Mouse (Mus musculus) CD4-positive, CD25-positive, alpha-beta regulatory T cell, adult 2 months (primary cell): ENCODE measurements around the gene Lifr.

Experiments
- DNase-seq: peaks from one replicate; pipeline ENCODE4 v3.0.0-alpha.2; 2012; ENCODE audit warnings: low read depth, low spot score

Lifr gene

GRCm38 (mm10) chr15:7080916-7081626 is 9.3 kb upstream of the Lifr start:
- no peak for DNase-seq

- no peak for DNase-seq
These were observed 8.6 kb upstream of the Lifr start for GRCm38 (mm10) chr15:7081795-7082194.

- no peak for DNase-seq
These were observed 7.5 kb upstream of the Lifr start for GRCm38 (mm10) chr15:7082901-7083300.

GRCm38 (mm10) chr15:7084780-7085497 is 5.5 kb upstream of the Lifr start:
- DNase-seq, result no peak

- no peak for DNase-seq
These were observed 1.7 kb upstream of the Lifr start for GRCm38 (mm10) chr15:7088691-7089090.

- no peak for DNase-seq
These were observed 1.9 kb downstream of the Lifr start for GRCm38 (mm10) chr15:7092321-7092720.

- DNase-seq, result no peak
These were observed 9.0 kb downstream of the Lifr start for GRCm38 (mm10) chr15:7099406-7099805.

GRCm38 (mm10) chr15:7100226-7100625 is 9.8 kb downstream of the Lifr start:
- DNase-seq, result no peak

GRCm38 (mm10) chr15:7103051-7103450 is 12.6 kb downstream of the Lifr start:
- DNase-seq, result no peak

- DNase-seq, result no peak
These were observed 14.8 kb downstream of the Lifr start for GRCm38 (mm10) chr15:7105224-7105623.

- no peak for DNase-seq
These were observed 17.7 kb downstream of the Lifr start for GRCm38 (mm10) chr15:7108160-7108559.

- DNase-seq, result no peak
These were observed 22.0 kb downstream of the Lifr start for GRCm38 (mm10) chr15:7112227-7112907.

- no peak for DNase-seq
These were observed 23.5 kb downstream of the Lifr start for GRCm38 (mm10) chr15:7113906-7114305.

GRCm38 (mm10) chr15:7115326-7116003 is 25.1 kb downstream of the Lifr start:
- DNase-seq, result no peak

- no peak for DNase-seq
These were observed 25.8 kb downstream of the Lifr start for GRCm38 (mm10) chr15:7116216-7116615.

- DNase-seq, result no peak
These were observed 26.3 kb downstream of the Lifr start for GRCm38 (mm10) chr15:7116699-7117098.

- DNase-seq, result no peak
These were observed 27.5 kb downstream of the Lifr start for GRCm38 (mm10) chr15:7117944-7118343.

GRCm38 (mm10) chr15:7118849-7119248 is 28.4 kb downstream of the Lifr start:
- no peak for DNase-seq

GRCm38 (mm10) chr15:7119930-7120512 is 29.6 kb downstream of the Lifr start:
- DNase-seq, result no peak

GRCm38 (mm10) chr15:7123781-7124450 is 33.5 kb downstream of the Lifr start:
- DNase-seq, result no peak

GRCm38 (mm10) chr15:7126171-7126570 is 35.8 kb downstream of the Lifr start:
- DNase-seq, result no peak
